Mouse (Mus musculus): ENCODE data around the gene Hcn3. TPM values are rescaled to one million over a fixed set of nuclear protein-coding genes. Genes with fewer than 3 reads are reported as not detected.

Gene Hcn3
- total and polyA plus RNA-seq, 3 experiments: 0.27 to 0.85 (median 0.53) TPM

DNA sequence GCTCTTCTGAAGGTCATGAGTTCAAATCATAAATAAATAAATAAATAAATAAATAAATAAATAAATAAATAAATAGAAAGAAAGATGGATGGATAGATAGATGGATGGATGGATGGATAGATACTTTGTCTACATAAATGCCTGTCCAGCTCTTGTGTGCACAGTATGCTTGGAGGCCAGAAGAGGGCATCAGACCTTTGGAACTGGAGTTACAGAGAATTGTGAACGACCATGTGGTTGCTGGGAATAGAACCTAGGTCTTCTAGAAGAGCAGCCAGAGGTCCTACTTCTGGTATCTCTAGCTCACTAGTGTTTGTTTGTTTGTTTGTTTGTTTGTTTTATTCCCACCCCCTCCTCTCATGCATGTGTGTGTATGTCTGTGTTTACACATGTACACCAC is 33.4 kb upstream of the Hcn3 start:
- Histone ChIP-seq H3K36me3 (replicated peaks) (peaks cover 6% of the 10 kb centered on the region), H3K4me1 (ENCODE audit: insufficient read depth, low read depth, low read length) (peaks cover 22% of the 10 kb centered on the region), H3K27me3 (ENCODE audit: insufficient read depth, low read length) (no peaks in the 10 kb centered on the region; the same call in none of the 2 replicates), H3K9me3 (replicated peaks) (no peaks in the 10 kb centered on the region), H3K4me3 (ENCODE audit: low read depth, low read length) (no peak overlapping the region)
- ATAC-seq (ENCODE audit: extremely low read depth, insufficient number of reproducible peaks, low FRiP score, poor library complexity, severe bottlenecking) (no peak), DNase-seq (ENCODE audit: low spot score) (no peak)
- TF ChIP-seq CTCF (IDR thresholded peaks at IDR 0.05; ENCODE audit: low read depth, low read length): no peak
- TF ChIP-seq POLR2AphosphoS5 (IDR thresholded peaks at IDR 0.05; ENCODE audit: insufficient replicate concordance, low read depth, low read length): no peak
- TF ChIP-seq TAL1 (conservative IDR thresholded peaks at IDR 0.05; ENCODE audit: low read depth, low read length): no peak
- TF ChIP-seq GATA2 (IDR thresholded peaks at IDR 0.05; ENCODE audit: borderline replicate concordance, low read depth, low read length): no peak
- TF ChIP-seq GATA1 (IDR thresholded peaks at IDR 0.05; ENCODE audit: borderline replicate concordance, low read length): no peak

DNA sequence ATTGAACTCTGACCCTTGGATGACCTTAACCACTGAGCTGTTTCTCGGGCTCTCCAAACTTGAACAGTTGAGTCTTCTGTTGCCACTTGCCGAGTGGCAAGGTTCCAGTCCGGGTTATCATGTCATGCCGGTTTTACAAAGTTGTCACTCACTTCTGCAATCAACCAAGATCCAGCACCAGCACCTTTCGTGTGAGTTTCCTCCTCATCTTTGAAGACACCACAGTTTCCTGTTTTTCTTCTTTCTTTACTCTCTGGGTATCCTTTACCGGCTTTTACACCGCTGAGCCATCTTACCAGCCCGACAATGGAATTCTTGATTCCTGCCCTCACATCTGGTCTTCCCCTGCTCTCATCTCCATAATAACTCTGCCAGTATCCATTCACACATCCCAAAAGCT is 30.4 kb upstream of the Hcn3 start:
- DNase-seq (ENCODE audit: low spot score) (no peak), ATAC-seq (ENCODE audit: extremely low read depth, insufficient number of reproducible peaks, low FRiP score, poor library complexity, severe bottlenecking) (no peak)

DNA sequence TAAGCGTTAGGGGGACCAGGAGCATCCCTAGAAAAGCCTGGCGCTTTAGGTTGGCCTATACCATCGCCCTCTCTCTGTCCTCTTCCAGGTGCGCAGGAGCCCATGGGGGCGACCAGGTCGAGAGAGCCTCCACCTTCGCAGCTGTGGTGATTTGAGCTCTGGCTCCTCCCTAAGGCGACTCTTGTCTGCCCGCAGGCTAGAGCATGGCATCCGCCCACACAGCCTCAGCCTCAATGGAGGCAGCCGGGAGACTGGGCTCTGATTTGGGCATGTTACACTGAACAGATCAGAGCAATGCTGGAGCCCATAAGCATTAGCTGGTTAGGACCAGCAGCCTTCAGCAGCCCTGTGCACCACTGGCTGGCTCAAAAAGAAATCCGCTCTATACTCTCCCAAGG is 28.5 kb upstream of the Hcn3 start:
- DNase-seq (ENCODE audit: low spot score) (no peak), ATAC-seq (ENCODE audit: extremely low read depth, insufficient number of reproducible peaks, low FRiP score, poor library complexity, severe bottlenecking) (no peak)
- Histone ChIP-seq H3K36me3 (replicated peaks) (peaks cover 47% of the 10 kb centered on the region), H3K4me1 (ENCODE audit: insufficient read depth, low read depth, low read length) (peaks cover 16% of the 10 kb centered on the region), H3K9me3 (replicated peaks) (no peaks in the 10 kb centered on the region), H3K4me3 (ENCODE audit: low read depth, low read length) (no peak overlapping the region), H3K27me3 (ENCODE audit: insufficient read depth, low read length) (no peaks in the 10 kb centered on the region; the same call in 1 of the 2 replicates)
- TF ChIP-seq TAL1 (conservative IDR thresholded peaks at IDR 0.05; ENCODE audit: low read depth, low read length): no peak
- no peak for TF ChIP-seq CTCF (IDR thresholded peaks at IDR 0.05; ENCODE audit: low read depth, low read length)
- TF ChIP-seq POLR2AphosphoS5 (IDR thresholded peaks at IDR 0.05; ENCODE audit: insufficient replicate concordance, low read depth, low read length): no peak

More for the DNA sequence above, 30.4 kb upstream of the Hcn3 start:
- Histone ChIP-seq H3K9me3 (replicated peaks) (no peaks in the 10 kb centered on the region), H3K4me3 (ENCODE audit: low read depth, low read length) (no peak overlapping the region), H3K36me3 (replicated peaks) (peaks cover 30% of the 10 kb centered on the region), H3K4me1 (ENCODE audit: insufficient read depth, low read depth, low read length) (peaks cover 18% of the 10 kb centered on the region), H3K27me3 (ENCODE audit: insufficient read depth, low read length) (no peaks in the 10 kb centered on the region; the same call in 1 of the 2 replicates)
- TF ChIP-seq GATA1 (IDR thresholded peaks at IDR 0.05; ENCODE audit: borderline replicate concordance, low read length) (no peak), GATA2 (IDR thresholded peaks at IDR 0.05; ENCODE audit: borderline replicate concordance, low read depth, low read length) (no peak), TAL1 (conservative IDR thresholded peaks at IDR 0.05; ENCODE audit: low read depth, low read length) (no peak), CTCF (IDR thresholded peaks at IDR 0.05; ENCODE audit: low read depth, low read length) (no peak), POLR2AphosphoS5 (IDR thresholded peaks at IDR 0.05; ENCODE audit: insufficient replicate concordance, low read depth, low read length) (no peak)

DNA sequence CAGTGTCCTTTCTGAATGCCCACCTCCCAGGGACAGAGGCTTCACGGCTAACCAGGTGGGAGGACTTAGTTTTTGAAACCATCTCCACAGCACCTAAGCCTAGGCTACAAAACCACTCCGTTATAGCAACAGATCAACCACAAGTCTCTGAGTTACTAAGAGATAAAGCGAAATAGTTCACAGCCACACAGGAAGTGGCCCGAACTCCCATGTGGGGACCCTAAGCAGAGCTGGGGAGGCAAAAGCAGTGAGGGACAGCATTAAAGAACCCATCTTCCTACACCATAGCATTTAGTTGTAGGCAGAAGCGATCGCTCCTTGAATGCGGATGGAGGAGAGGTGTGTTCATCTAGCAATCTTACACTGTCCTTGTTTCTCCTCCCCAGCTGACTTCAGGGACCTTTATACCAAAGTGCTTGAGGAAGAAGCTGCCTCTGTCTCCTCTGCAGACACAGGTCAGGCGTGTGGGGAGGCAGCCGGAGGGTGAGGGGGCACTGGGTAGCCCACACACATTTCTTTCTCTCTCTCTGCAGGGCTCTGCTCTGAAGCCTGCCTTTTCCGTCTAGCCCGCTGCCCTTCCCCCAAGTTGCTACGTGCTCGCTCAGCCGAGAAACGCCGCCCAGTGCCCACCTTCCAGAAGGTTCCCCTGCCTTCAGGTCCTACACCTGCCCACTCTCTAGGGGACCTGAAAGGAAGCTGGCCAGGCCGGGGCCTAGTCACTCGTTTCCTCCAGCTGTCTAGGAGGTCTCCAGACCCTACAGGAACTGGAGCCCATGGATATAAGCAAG is 27.9 kb upstream of the Hcn3 start:
- no peaks in the 10 kb centered on the region for H3K9me3 ChIP-seq (replicated peaks)
- ATAC-seq (ENCODE audit: extremely low read depth, insufficient number of reproducible peaks, low FRiP score, poor library complexity, severe bottlenecking) (no peak), DNase-seq (ENCODE audit: low spot score) (no peak)
- no peak overlapping the region for H3K4me3 ChIP-seq (ENCODE audit: low read depth, low read length)
- H3K27me3 ChIP-seq (ENCODE audit: insufficient read depth, low read length): no peaks in the 10 kb centered on the region; the same call in 1 of the 2 replicates
- TF ChIP-seq POLR2AphosphoS5 (IDR thresholded peaks at IDR 0.05; ENCODE audit: insufficient replicate concordance, low read depth, low read length) (no peak), GATA1 (IDR thresholded peaks at IDR 0.05; ENCODE audit: borderline replicate concordance, low read length) (no peak), TAL1 (conservative IDR thresholded peaks at IDR 0.05; ENCODE audit: low read depth, low read length) (no peak), GATA2 (IDR thresholded peaks at IDR 0.05; ENCODE audit: borderline replicate concordance, low read depth, low read length) (no peak), CTCF (IDR thresholded peaks at IDR 0.05; ENCODE audit: low read depth, low read length) (no peak)
- peaks cover 53% of the 10 kb centered on the region for H3K36me3 ChIP-seq (replicated peaks)
- H3K4me1 ChIP-seq (ENCODE audit: insufficient read depth, low read depth, low read length): peaks cover 22% of the 10 kb centered on the region

DNA sequence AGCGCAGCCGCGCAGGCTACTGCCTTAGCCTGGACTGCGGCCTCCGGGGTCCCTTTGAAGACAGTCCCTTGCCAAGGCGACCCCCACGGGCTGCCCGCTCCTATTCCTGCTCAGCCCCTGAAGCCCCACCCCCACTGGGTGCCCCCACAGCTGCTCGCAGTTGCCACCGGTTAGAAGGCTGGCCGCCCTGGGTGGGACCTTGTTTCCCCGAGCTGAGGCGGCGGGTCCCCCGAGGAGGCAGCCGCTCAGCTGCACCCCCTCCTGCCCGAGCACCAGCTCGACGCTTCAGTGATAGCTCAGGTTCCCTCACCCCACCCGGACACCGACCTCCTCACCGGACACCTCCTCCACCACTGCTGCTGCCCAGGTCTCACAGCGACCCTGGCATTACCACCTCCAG is 27.2 kb upstream of the Hcn3 start:
- peaks cover 29% of the 10 kb centered on the region for H3K4me1 ChIP-seq (ENCODE audit: insufficient read depth, low read depth, low read length)
- DNase-seq (ENCODE audit: low spot score) (no peak), ATAC-seq (ENCODE audit: extremely low read depth, insufficient number of reproducible peaks, low FRiP score, poor library complexity, severe bottlenecking) (no peak)
- no peaks in the 10 kb centered on the region for H3K9me3 ChIP-seq (replicated peaks)
- no peak for TF ChIP-seq POLR2AphosphoS5 (IDR thresholded peaks at IDR 0.05; ENCODE audit: insufficient replicate concordance, low read depth, low read length)
- no peak for TF ChIP-seq GATA2 (IDR thresholded peaks at IDR 0.05; ENCODE audit: borderline replicate concordance, low read depth, low read length)
- TF ChIP-seq CTCF (IDR thresholded peaks at IDR 0.05; ENCODE audit: low read depth, low read length): no peak
- TF ChIP-seq TAL1 (conservative IDR thresholded peaks at IDR 0.05; ENCODE audit: low read depth, low read length): no peak
- TF ChIP-seq GATA1 (IDR thresholded peaks at IDR 0.05; ENCODE audit: borderline replicate concordance, low read length): no peak
- peaks cover 60% of the 10 kb centered on the region for H3K36me3 ChIP-seq (replicated peaks)
- no peak overlapping the region for H3K4me3 ChIP-seq (ENCODE audit: low read depth, low read length)
- no peaks in the 10 kb centered on the region; the same call in 1 of the 2 replicates for H3K27me3 ChIP-seq (ENCODE audit: insufficient read depth, low read length)

DNA sequence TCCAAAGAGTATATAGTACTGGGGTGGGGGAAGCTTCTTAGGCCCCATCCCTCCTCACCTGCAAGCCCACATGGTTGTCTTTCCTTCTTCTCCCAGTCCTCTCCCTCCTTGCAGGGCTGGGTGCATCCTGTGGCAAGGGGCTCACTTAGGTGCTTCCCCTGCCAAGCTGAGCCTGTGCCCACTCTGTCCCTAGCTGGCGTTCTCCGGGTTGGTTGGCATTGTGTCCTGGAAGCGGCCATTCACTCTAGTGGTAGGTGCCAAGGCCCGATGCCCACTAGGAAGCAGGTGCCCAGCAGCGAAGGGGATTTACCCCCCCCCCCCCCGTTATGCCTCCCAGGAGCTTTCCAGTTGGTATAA is 23.9 kb upstream of the Hcn3 start:
- H3K27me3 ChIP-seq (ENCODE audit: insufficient read depth, low read length): no peaks in the 10 kb centered on the region; the same call in 1 of the 2 replicates
- H3K4me3 ChIP-seq (ENCODE audit: low read depth, low read length): no peak overlapping the region
- ATAC-seq (ENCODE audit: extremely low read depth, insufficient number of reproducible peaks, low FRiP score, poor library complexity, severe bottlenecking) (no peak), DNase-seq (ENCODE audit: low spot score) (no peak)
- H3K9me3 ChIP-seq (replicated peaks): no peaks in the 10 kb centered on the region
- no peak for TF ChIP-seq TAL1 (conservative IDR thresholded peaks at IDR 0.05; ENCODE audit: low read depth, low read length)
- TF ChIP-seq GATA2 (IDR thresholded peaks at IDR 0.05; ENCODE audit: borderline replicate concordance, low read depth, low read length): no peak
- H3K36me3 ChIP-seq (replicated peaks): peaks cover 92% of the 10 kb centered on the region
- H3K4me1 ChIP-seq (ENCODE audit: insufficient read depth, low read depth, low read length): peaks cover 54% of the 10 kb centered on the region

All from G1E (cell line).